Mouse (Mus musculus): ENCODE results near the gene Ndufs6. TPM values are rescaled to one million over a fixed set of nuclear protein-coding genes. Genes with fewer than 3 reads are reported as not detected.

The Ndufs6 gene
- polyA plus RNA-seq, 1 experiment, result 227 TPM

GRCm38 (mm10) chr13:73299322-73299721 lies 29.0 kb downstream of the Ndufs6 start:
- H3K27ac ChIP-seq (ENCODE audit: control insufficient read depth, insufficient read depth, low read depth, low read length, poor library complexity), result no peak overlapping the region
- no peak for TF ChIP-seq POLR2A (IDR thresholded peaks at IDR 0.05; ENCODE audit: borderline replicate concordance, control insufficient read depth, low read depth, low read length)
- TF ChIP-seq CTCF (IDR thresholded peaks at IDR 0.05; ENCODE audit: control insufficient read depth, insufficient read depth, low read length), result no peak

GRCm38 (mm10) chr13:73298717-73299116 lies 29.6 kb downstream of the Ndufs6 start:
- no peak overlapping the region for H3K4me3 ChIP-seq (replicated peaks; ENCODE audit: control insufficient read depth, low read depth, low read length)
- no peak overlapping the region for H3K27ac ChIP-seq (ENCODE audit: control insufficient read depth, insufficient read depth, low read depth, low read length, poor library complexity)
- no peaks in the 10 kb centered on the region for H3K4me1 ChIP-seq (ENCODE audit: control insufficient read depth, insufficient read depth, low read length)
- WGBS, result 66% methylated on average over 4 of the region's 4 CpGs
- TF ChIP-seq POLR2A (IDR thresholded peaks at IDR 0.05; ENCODE audit: borderline replicate concordance, control insufficient read depth, low read depth, low read length) (no peak), CTCF (IDR thresholded peaks at IDR 0.05; ENCODE audit: control insufficient read depth, insufficient read depth, low read length) (no peak)

More at GRCm38 (mm10) chr13:73299322-73299721, 29.0 kb downstream of the Ndufs6 start:
- WGBS, result 77% methylated on average over 5 of the region's 5 CpGs
- Histone ChIP-seq H3K4me1 (ENCODE audit: control insufficient read depth, insufficient read depth, low read length) (no peaks in the 10 kb centered on the region), H3K4me3 (replicated peaks; ENCODE audit: control insufficient read depth, low read depth, low read length) (no peak overlapping the region)

- 15% methylated on average over 2 of the region's 2 CpGs for WGBS
- TF ChIP-seq POLR2A (IDR thresholded peaks at IDR 0.05; ENCODE audit: borderline replicate concordance, control insufficient read depth, low read depth, low read length), result no peak
- no peak for TF ChIP-seq CTCF (IDR thresholded peaks at IDR 0.05; ENCODE audit: control insufficient read depth, insufficient read depth, low read length)
- Histone ChIP-seq H3K4me3 (replicated peaks; ENCODE audit: control insufficient read depth, low read depth, low read length) (no peak overlapping the region), H3K27ac (ENCODE audit: control insufficient read depth, insufficient read depth, low read depth, low read length, poor library complexity) (no peak overlapping the region), H3K4me1 (ENCODE audit: control insufficient read depth, insufficient read depth, low read length) (no peaks in the 10 kb centered on the region)
Measured at GRCm38 (mm10) chr13:73291102-73291501, 37.2 kb downstream of the Ndufs6 start.

- Histone ChIP-seq H3K27ac (ENCODE audit: control insufficient read depth, insufficient read depth, low read depth, low read length, poor library complexity) (no peak overlapping the region), H3K4me3 (replicated peaks; ENCODE audit: control insufficient read depth, low read depth, low read length) (no peak overlapping the region), H3K4me1 (ENCODE audit: control insufficient read depth, insufficient read depth, low read length) (no peaks in the 10 kb centered on the region)
- no peak for TF ChIP-seq POLR2A (IDR thresholded peaks at IDR 0.05; ENCODE audit: borderline replicate concordance, control insufficient read depth, low read depth, low read length)
- TF ChIP-seq CTCF (IDR thresholded peaks at IDR 0.05; ENCODE audit: control insufficient read depth, insufficient read depth, low read length), result no peak
- 85% methylated on average over 6 of the region's 6 CpGs for WGBS
Measured at GRCm38 (mm10) chr13:73290206-73290605, 38.1 kb downstream of the Ndufs6 start.

GRCm38 (mm10) chr13:73283534-73283933 lies 44.8 kb downstream of the Ndufs6 start:
- H3K4me3 ChIP-seq (replicated peaks; ENCODE audit: control insufficient read depth, low read depth, low read length), result no peak overlapping the region
- H3K4me1 ChIP-seq (ENCODE audit: control insufficient read depth, insufficient read depth, low read length), result no peaks in the 10 kb centered on the region
- H3K27ac ChIP-seq (ENCODE audit: control insufficient read depth, insufficient read depth, low read depth, low read length, poor library complexity), result no peak overlapping the region
- TF ChIP-seq POLR2A (IDR thresholded peaks at IDR 0.05; ENCODE audit: borderline replicate concordance, control insufficient read depth, low read depth, low read length), result no peak
- no peak for TF ChIP-seq CTCF (IDR thresholded peaks at IDR 0.05; ENCODE audit: control insufficient read depth, insufficient read depth, low read length)
- WGBS, result 73% methylated on average over 1 of the region's 1 CpGs

- no peak overlapping the region for H3K27ac ChIP-seq (ENCODE audit: control insufficient read depth, insufficient read depth, low read depth, low read length, poor library complexity)
- 67% methylated on average over 2 of the region's 2 CpGs for WGBS
- no peaks in the 10 kb centered on the region for H3K4me1 ChIP-seq (ENCODE audit: control insufficient read depth, insufficient read depth, low read length)
- H3K4me3 ChIP-seq (replicated peaks; ENCODE audit: control insufficient read depth, low read depth, low read length), result no peak overlapping the region
- TF ChIP-seq POLR2A (IDR thresholded peaks at IDR 0.05; ENCODE audit: borderline replicate concordance, control insufficient read depth, low read depth, low read length) (no peak), CTCF (IDR thresholded peaks at IDR 0.05; ENCODE audit: control insufficient read depth, insufficient read depth, low read length) (no peak)
Measured at GRCm38 (mm10) chr13:73282407-73282806, 45.9 kb downstream of the Ndufs6 start.

GRCm38 (mm10) chr13:73279196-73279595 lies 49.1 kb downstream of the Ndufs6 start:
- Histone ChIP-seq H3K4me1 (ENCODE audit: control insufficient read depth, insufficient read depth, low read length) (no peaks in the 10 kb centered on the region), H3K27ac (ENCODE audit: control insufficient read depth, insufficient read depth, low read depth, low read length, poor library complexity) (no peak overlapping the region), H3K4me3 (replicated peaks; ENCODE audit: control insufficient read depth, low read depth, low read length) (no peak overlapping the region)
- TF ChIP-seq POLR2A (IDR thresholded peaks at IDR 0.05; ENCODE audit: borderline replicate concordance, control insufficient read depth, low read depth, low read length) (no peak), CTCF (IDR thresholded peaks at IDR 0.05; ENCODE audit: control insufficient read depth, insufficient read depth, low read length) (no peak)
- 67% methylated on average over 1 of the region's 1 CpGs for WGBS

GRCm38 (mm10) chr13:73277797-73278196 lies 50.5 kb downstream of the Ndufs6 start:
- 54% methylated on average over 1 of the region's 1 CpGs for WGBS
- H3K27ac ChIP-seq (ENCODE audit: control insufficient read depth, insufficient read depth, low read depth, low read length, poor library complexity), result no peak overlapping the region
- no peak for TF ChIP-seq CTCF (IDR thresholded peaks at IDR 0.05; ENCODE audit: control insufficient read depth, insufficient read depth, low read length)
- TF ChIP-seq POLR2A (IDR thresholded peaks at IDR 0.05; ENCODE audit: borderline replicate concordance, control insufficient read depth, low read depth, low read length), result no peak
- H3K4me3 ChIP-seq (replicated peaks; ENCODE audit: control insufficient read depth, low read depth, low read length), result no peak overlapping the region
- no peaks in the 10 kb centered on the region for H3K4me1 ChIP-seq (ENCODE audit: control insufficient read depth, insufficient read depth, low read length)

- WGBS, result 79% methylated on average over 6 of the region's 6 CpGs
- no peak overlapping the region for H3K27ac ChIP-seq (ENCODE audit: control insufficient read depth, insufficient read depth, low read depth, low read length, poor library complexity)
- H3K4me1 ChIP-seq (ENCODE audit: control insufficient read depth, insufficient read depth, low read length), result no peaks in the 10 kb centered on the region
- TF ChIP-seq POLR2A (IDR thresholded peaks at IDR 0.05; ENCODE audit: borderline replicate concordance, control insufficient read depth, low read depth, low read length), result no peak
- TF ChIP-seq CTCF (IDR thresholded peaks at IDR 0.05; ENCODE audit: control insufficient read depth, insufficient read depth, low read length), result no peak
- no peak overlapping the region for H3K4me3 ChIP-seq (replicated peaks; ENCODE audit: control insufficient read depth, low read depth, low read length)
Measured at GRCm38 (mm10) chr13:73277361-73277760, 51.0 kb downstream of the Ndufs6 start.

Measured in bone marrow, adult 2 months (tissue).